Mouse (Mus musculus): ENCODE data around the gene Abcg2.

The Abcg2 gene

DNA sequence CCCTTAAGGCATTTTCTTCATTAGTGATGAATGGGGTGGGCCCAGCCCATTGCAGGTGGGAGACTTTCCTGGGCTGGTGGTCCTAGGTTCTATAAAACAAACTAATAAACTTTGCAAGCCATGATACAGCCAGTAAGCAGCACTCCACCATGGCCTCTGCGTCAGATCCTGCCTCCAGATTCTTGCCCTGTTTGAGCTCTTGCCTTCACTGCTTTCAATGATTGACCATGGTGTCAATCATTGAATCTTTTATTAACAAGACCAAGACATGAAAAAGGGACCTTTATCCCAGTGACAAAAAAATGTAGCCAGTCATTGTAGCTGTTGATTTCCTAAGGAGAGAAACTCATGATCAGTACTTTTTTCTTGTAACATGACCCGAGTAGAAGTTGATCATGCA lies 55.1 kb downstream of the Abcg2 start:
- no peak for DNase-seq

DNA sequence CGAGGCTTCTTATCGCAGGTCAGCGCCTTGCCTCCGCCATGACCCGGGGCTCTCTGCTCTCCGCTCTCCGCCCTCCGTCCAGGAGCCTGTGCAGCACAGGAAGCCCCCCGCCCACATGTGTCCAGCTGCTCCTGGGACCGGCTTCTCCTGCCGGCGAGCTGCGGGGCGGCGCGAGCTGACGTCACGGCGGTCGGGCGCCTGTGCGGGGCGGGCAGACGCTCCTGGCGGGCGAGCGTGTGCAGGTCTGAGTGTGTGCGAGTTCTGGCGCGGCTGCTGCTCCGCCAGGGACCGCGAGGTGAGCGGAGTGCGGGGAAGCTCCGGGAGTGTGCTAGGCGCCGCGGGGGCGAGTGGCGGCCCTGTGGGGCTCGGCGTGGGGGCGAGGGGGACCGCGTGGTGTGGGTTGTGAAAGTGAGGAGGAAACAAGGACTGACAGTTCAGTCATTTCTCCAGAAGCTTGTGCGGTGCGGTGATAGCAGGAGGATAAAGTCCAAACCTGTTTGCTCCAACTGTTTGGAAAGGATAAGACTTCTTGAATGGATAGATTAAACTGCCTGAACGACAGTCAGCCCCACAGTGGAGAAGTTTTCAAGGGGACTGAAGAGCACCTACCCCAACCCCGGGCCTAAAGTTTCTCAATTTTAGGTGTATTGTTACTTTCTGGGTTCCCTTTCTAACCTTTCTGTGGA lies 56.2 kb downstream of the Abcg2 start:
- peak; percentile 65 to 67 for DNase-seq

DNA sequence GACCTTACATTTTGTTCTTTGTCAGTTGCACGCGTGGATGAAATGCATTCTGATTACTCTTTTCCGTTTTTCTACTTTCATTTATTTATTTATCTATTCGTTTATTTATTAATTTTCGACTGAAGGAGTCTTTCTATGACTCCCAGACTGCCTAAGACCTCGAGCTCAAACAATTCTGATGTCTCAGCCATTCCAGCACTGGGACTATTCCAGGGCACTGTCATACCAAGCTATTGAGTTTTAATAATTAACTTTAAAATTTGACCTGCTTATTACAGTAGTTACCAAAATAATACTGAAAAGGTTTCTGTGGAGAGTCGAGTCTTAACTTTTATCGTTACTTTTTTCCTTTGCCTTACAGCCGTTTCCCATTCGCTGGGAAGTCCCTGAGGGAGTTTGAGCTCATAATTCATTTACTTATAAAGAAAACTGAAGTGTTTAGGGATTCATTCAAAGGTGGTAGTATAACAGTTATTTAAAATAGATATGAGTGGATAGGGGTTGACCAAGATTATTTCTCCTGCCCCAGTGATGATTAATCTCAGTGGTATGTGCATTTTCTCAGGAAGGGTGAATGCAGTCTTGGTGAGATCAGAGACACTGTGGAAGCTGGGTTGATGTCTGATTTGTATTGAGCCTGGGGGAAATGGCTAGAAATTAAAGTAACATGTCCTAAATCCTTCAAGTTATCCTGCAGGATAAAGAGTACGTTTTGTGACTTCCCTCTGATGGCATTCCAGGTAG lies 56.9 kb downstream of the Abcg2 start:
- no peak for DNase-seq

DNA sequence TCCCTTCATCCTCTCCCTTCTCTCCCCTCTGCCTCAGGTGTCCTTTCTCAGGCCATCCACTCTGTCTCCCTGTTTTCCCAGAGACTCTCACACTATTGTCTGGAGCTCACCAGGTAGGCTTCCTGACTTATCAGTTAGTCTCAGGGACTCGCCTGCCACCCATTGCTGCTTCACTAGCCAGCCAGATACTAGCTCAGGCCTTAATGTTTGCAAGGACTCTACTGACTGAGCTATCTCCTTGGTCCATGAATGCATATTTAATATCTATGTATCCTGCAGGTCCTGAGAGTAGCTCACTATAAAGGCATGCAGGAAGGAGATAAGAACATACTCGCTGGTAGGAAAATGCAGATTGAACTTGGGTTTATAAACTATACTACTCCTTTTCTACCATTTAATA lies 57.9 kb downstream of the Abcg2 start:
- no peak for DNase-seq

DNA sequence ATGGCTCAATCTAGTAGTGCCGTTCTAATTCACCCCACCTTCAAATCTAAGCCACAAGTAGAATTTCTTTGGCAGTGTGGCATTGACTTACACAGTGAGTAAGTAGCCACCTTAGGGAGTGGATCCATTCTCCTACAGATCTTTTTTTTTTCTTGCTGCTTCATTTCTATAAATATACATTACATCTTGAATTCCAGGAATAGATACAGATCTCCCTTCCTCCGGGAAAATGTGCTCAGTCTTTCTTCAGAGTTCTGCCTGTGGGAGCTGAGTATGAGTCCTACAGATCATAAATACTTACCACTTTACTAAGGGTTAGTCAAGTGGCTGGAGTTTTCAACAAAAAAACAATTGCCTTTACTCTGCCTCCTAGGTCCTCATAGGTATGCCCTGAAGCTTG lies 60.3 kb downstream of the Abcg2 start:
- no peak for DNase-seq

DNA sequence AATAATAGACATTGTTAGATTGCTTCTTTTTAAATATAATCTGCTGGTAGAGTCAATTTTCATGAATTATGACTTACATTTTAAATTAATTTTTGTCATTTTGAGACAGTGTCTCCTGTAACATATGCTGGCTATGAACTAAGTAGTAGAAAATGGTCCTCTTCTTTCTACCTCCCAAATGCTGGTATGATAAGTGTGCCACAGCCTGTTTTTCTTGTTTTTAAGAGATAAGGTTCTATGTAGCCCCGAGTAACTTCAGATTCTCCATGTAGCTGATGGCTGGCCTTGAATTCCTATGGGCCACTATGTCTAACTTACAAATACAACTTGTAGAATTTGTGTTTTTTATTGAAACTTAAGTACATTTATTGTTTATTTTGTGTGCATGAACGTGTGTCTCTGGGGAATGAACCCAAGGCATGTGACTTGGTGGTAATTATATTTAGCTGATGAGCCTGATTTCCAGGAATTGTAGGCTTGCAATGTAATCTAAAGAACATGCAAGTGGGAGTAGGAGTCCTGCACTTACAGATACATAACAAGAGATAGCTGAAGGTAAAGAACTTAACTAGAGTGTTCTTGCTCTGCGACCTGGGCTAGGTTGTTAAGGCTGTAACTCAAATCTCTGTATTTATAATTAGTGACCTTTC lies 63.9 kb downstream of the Abcg2 start:
- DNase-seq, result no peak

DNA sequence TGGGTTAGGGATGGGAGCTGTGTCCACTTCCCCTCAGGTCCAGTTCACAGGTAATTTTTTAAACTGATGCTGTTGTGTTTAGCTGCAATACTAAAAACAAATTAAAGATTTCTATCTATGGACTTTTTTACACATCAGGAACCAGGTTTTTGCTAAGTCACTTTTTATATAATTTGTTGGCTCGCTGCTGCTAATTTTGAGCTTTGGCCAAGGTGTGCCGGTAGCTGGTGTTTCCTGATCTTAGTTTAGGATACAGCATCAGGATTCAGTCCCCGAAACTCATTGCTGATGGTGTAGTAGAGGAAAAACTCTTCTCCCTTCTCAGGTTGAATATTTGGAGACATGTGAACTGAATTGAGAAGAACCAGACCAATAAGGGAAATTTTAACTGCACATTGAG lies 65.8 kb downstream of the Abcg2 start:
- no peak for DNase-seq

DNA sequence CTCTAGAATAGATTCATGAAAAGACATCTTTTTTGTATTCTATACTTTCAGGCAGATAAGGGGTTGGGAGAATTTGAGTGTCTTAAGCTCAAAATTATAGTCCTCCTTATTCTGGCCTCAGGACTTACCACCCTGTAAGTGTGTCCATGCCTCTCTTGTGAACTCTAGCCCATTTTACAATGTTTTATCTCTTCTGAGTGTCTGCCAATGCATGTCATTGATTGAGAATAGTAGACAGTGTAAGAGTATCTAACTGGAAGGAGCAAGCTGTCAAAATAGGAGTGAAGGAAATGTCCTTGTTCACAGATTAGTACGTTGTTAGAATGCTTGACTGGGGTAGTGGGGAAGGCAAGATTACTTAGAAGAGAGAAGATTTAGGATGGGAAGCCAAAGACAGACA lies 66.7 kb downstream of the Abcg2 start:
- DNase-seq, result no peak

DNA sequence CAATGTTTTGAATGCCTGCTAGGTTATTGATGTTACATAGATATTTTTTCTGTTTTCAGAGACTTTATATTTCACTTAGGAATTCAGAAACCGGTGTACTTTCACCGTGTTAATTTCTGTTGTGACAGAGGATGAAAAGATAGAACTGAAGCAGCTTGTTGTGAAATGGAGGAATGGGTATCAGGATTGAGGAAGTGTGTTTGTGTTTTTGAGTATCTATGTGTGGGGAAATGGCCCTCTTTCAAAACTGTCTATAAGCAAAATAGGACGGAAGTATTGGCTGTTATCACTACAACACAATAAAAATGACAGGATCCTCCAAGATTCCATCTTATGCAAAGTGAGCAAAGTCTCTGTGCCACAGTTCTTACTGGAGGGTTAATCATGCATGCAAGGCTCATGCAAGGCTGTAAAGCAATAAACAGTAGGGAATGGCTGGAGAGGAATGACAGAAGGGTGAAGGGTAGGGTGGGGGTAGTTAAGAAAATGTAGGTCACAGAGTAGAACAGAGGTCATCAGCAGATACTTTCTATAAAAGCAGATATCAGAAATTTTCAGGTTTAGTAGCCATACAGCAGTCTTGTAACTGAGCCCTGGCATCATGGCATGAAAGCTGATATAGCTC lies 76.7 kb downstream of the Abcg2 start:
- DNase-seq, result no peak

DNA sequence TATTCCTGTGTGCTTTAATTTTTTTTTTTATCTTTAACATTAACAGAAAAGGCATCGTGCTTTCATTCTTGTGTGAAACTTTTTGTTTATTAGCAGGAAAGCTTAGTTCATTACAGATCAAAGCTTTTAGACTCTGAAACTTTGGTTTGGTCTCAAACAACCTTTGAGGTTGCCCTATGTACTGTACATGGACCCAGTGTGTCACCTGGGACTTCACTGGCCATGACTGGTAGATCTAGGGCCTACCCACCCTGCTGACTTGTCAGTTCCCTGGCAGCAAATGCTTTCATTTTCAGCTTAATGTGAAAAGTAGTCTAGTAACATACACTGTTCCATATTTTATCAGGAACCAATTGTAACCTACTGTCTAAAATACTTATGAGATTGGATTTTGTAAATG lies 93.5 kb downstream of the Abcg2 start:
- DNase-seq, result no peak

DNA sequence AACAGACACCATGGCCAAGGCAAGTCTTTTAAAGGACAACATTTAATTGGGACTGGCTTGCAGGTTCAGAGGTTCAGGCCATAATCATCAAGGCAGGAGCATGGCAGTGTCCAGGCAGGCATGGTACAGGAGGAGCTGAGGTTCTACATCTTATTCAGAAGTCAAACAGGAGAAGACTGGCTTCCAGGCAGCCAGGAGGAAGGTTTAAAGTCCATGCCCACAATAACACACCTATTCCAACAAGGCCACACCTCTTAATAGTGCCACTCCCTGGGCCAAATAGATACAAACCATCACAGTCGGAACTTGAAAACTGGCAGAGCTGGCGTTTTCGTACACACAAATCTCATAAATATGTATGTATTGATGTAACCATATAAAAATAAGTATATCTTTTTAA lies 94.2 kb downstream of the Abcg2 start:
- DNase-seq, result no peak

DNA sequence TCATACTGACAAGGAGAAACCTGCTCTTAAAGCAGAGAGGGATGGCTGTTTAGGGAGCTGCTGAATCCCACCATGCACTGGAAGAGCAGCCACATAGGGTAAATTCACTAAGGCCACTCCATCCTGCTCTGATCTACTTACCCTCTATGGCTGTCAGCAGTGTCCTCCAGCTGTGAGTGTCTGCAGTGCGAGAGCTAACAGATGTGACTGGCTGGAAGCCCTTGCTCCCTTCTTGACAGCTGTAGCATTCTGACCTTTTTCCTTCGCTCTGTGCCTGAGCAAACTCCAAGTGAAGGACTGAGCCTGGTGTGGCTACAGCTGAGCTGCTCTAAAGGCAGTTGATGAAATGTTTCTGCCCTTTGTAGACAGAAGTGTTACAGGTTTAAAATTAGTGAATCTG lies 107.3 kb downstream of the Abcg2 start:
- no peak for DNase-seq

DNA sequence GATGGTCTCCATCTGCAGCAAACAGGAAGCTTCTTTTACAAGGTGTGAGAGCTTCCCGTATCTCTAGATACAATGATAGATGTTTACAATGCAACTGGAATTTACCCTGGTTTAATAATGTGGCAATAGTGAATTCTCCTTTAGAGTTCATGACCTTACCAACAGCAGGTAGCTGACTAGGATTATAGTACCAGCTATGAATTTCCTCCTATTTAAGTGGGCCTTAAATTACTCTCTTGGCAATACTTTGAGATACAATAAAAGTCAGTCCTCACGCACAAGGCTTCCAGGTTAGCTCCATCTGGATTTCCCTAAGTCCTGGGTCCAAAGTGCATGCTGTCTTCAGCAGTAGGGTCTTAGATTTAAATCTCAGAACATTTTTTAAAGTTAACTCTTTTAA lies 109.9 kb downstream of the Abcg2 start:
- DNase-seq, result no peak

DNA sequence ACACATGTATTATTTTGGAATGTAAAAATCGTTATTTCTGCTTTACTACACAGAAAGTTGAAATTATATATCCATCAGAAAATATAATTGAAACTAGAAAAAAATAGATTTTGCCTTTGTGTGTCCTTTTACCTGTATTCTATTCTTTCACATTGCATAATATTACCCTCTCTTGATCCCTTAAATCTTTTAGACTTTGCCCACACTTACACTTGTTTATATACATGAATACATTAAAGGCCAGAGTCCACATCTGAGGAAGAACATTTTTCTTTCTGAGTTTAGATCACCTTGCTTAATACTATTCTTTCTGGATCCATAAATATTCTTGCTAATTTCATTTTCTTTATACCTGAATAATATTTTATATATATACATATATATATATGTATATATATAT lies 110.4 kb downstream of the Abcg2 start:
- no peak for DNase-seq

DNA sequence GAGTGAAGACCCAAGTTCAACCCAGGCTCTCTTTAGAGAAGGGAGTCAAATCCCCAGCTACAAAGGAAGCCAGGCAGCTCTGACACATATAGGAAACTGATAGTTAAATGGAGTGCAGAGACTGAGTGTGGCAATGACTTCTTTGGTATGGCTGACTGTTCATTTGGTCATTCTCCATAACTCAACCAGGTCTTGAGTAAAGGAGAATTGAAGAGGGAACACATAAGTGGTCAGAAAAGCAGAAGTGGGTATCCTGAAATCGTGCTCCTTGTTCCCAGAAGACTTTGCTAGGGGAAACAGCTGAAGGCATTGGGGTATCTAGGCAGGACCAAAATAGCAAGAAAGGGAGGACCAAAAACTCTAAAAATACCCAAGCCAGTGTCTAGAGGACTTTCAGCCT lies 126.0 kb downstream of the Abcg2 start:
- no peak for DNase-seq

DNA sequence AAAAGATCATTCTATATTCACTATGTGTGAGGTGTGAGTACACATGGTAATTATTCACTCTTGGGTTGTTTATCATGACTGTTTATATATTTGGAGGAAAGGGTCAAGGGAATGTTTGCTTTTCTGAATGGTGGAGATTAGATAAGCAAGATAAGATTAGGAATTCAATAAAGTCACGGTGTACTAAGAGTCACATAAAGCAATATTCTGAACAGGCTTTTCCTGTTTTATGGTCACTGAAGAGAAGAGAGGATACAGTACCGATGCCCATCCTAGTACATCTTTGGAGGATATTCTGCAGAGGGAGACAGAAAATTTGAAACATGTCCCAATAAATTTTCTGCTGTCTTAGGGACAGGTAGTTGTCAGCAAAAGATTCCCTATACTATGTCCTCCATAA lies 127.6 kb downstream of the Abcg2 start:
- DNase-seq, result no peak

DNA sequence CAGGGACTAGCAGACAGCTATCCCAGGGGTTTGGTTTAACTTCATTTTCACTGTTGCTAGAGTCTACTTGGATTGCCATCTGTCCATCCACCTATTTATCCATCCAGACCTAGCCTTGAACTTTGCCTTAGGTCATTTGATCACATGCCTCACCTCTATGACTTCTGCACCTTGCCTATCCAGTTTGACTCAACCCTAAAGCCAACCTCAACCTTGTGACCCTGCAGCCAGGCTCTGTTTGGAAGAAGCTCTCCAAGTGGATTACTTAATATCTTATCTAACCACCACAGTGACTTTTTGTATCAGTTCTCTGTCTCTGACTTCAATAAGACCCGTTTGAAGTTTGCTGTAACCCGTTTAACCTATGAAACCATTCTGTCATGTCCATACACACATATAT lies 149.5 kb downstream of the Abcg2 start:
- no peak for DNase-seq

DNA sequence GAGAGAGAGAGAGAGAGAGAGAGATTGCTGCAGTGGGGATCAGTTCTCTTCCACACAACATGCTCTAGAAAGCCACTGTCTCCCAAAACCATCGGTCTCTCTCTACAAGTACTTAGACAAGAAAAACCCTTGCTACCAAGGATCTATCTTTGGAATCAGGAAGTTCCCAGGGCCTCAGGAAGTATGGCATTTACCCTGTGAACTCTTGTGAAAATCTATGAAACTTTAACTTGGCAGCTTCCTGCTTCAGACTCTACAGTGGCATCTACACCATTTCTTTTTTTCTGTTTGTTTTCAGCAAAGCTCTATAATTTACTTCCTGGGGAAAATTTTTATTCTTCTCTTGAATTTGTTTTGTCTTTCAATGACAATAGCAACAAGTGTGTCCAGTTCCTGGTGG lies 150.8 kb downstream of the Abcg2 start:
- DNase-seq, result no peak

Data from cerebellum, adult 18-20 months (tissue).